Mouse (Mus musculus) heart, embryonic 14.5 days (tissue): ENCODE results near the gene Fes. TPM values are rescaled to one million over a fixed set of nuclear protein-coding genes. Genes with fewer than 3 reads are reported as not detected.

Experiments
- ATAC-seq: fragments of 200-750 bp; cut with Nextera tagmentation; 2 replicates; pipeline ENCODE4 v1.8.0; 2017; ENCODE audit warnings: low read depth, moderate TSS enrichment; ENCODE audit not compliant: insufficient number of reproducible peaks, insufficient read depth, low FRiP score
- H3K27ac ChIP-seq, 2 experiments: fragments of 200-500 bp in 1 of 2; fragments of 300-500 bp in 1 of 2; sonication (generic) in 1 of 2; replicated peaks in 1 of 2; 2 replicates each; pipeline ENCODE4 v1.5.1; 2012 to 2014; ENCODE audit warnings: low read depth in 2 of 2, low read length in 2 of 2, control low read depth in 1 of 2, mild to moderate bottlenecking in 1 of 2, mixed read lengths in 1 of 2; ENCODE audit not compliant: control insufficient read depth in 1 of 2, insufficient read depth in 1 of 2
- H3K27me3 ChIP-seq: fragments of 300-500 bp; sonication (generic); 2 replicates; pipeline ENCODE4 v1.6.1; 2014; ENCODE audit warnings: mild to moderate bottlenecking, low read length, control low read depth; ENCODE audit not compliant: control insufficient read depth, insufficient read depth
- H3K36me3 ChIP-seq: fragments of 300-500 bp; sonication (generic); 2 replicates; pipeline ENCODE4 v1.6.1; 2014; ENCODE audit warnings: mild to moderate bottlenecking, control low read depth, low read length, mixed read lengths; ENCODE audit not compliant: control insufficient read depth, insufficient read depth
- H3K4me1 ChIP-seq, 2 experiments: fragments of 200-500 bp in 1 of 2; fragments of 300-500 bp in 1 of 2; sonication (generic) in 1 of 2; 2 replicates each; pipeline ENCODE4 v1.6.1; 2012 to 2014; ENCODE audit warnings: low read length in 2 of 2, control low read depth in 1 of 2, mixed read lengths in 1 of 2; ENCODE audit not compliant: control insufficient read depth in 2 of 2, insufficient read depth in 2 of 2
- H3K4me2 ChIP-seq: fragments of 300-500 bp; sonication (generic); 2 replicates; pipeline ENCODE4 v1.6.1; 2014; ENCODE audit warnings: mild to moderate bottlenecking, low read length
- H3K4me3 ChIP-seq, 2 experiments: fragments of 200-500 bp in 1 of 2; fragments of 300-500 bp in 1 of 2; sonication (generic) in 1 of 2; 2 replicates each; pipeline ENCODE4 v1.5.1; 2012 to 2014; ENCODE audit warnings: low read length in 2 of 2, mild to moderate bottlenecking in 2 of 2, control low read depth in 1 of 2, low read depth in 1 of 2, moderate library complexity in 1 of 2; ENCODE audit not compliant: control insufficient read depth in 1 of 2, insufficient read depth in 1 of 2
- H3K9ac ChIP-seq: fragments of 300-500 bp; sonication (generic); 2 replicates; pipeline ENCODE4 v1.6.1; 2014; ENCODE audit warnings: mild to moderate bottlenecking, low read length
- H3K9me3 ChIP-seq: fragments of 300-500 bp; sonication (generic); 2 replicates; pipeline ENCODE4 v1.6.1; 2016; ENCODE audit warnings: low read length, control low read depth; ENCODE audit not compliant: control insufficient read depth
- WGBS: fragments of 180-500 bp; shearing (Covaris S2); extraction: QIAGEN DNeasy Blood & Tissue Kit; methylation state at CpG from one replicate; pipeline ENCODE4 v1.1.7; 2014; 5-methylcytosine and 5-hydroxymethylcytosine counted together
- polyA plus RNA-seq: library from polyadenylated mRNA; unstranded; fragments of >200 nt; fragmentation: Nextera tagmentation; extraction: Ambion mirVana; gene quantifications from 2 replicates; pipeline ENCODE4 v1.2.1, GENCODE M21; 2014

Fes gene
- polyA plus RNA-seq, 1 experiment from 2014 or later: 12.3 TPM

GRCm38 (mm10) chr7:80374733-80375132, 13.0 kb downstream of the Fes start:
- no peak overlapping the region for H3K4me3 ChIP-seq
- no peaks in the 10 kb centered on the region for H3K9me3 ChIP-seq
- H3K27ac ChIP-seq: no peak overlapping the region
- no peak overlapping the region for H3K4me2 ChIP-seq
- peaks cover 3 to 7% of the 10 kb centered on the region in 2 experiments; a peak in 3 of 4 replicates for H3K4me1 ChIP-seq
- peaks cover 12% of the 10 kb centered on the region; the same call in 1 of the 2 replicates for H3K36me3 ChIP-seq
- ATAC-seq: no peak
- H3K9ac ChIP-seq: no peak overlapping the region
- H3K27me3 ChIP-seq: no peaks in the 10 kb centered on the region
- 85% methylated on average over 3 of the region's 3 CpGs for WGBS

DNA sequence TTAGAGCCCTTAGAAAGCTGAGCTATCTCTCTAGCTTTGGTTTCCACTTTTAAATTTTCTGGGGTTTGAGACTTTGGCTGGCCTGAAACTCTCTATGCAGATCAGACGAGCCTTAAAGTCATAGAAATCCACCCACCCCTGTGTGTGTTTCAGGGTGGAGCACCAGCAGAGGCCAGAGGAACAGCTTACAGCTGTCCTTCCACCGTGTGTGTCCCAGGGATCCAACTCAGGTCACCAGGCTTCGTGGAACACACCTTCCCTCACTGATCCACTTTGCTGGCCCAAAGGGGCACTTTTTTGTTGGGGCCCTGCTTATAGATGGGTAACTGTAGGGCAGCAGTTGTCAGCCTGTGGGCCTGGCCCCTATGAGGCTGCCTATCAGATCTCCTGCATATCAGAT, 13.5 kb downstream of the Fes start:
- no peak for ATAC-seq
- WGBS: 57% methylated on average over 3 of the region's 3 CpGs
- no peak overlapping the region for H3K27ac ChIP-seq

DNA sequence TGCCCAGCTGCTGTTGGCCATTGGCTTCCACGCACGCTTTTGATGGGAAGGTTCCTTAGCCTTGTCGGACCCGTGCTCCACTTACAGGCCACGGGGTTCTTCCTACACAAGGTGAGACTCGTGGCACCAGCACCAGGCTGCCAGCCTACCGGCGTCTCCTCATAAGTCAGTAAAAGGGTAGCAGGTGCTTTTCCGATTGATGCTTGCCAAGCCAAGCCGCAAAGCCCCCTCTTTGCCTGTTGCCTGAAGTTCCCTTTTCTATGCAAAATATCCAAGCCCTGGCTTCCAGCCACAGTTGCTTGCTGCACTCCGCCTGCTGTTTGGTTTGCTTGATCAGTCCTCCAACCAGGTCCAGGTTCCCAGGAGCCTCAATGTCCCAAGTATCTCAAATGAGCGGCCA, 13.9 kb downstream of the Fes start:
- H3K9ac ChIP-seq: no peak overlapping the region
- H3K4me3 ChIP-seq: no peak overlapping the region
- no peaks in the 10 kb centered on the region for H3K27me3 ChIP-seq
- H3K27ac ChIP-seq: no peak overlapping the region
- 87% methylated on average over 12 of the region's 12 CpGs for WGBS
- H3K4me2 ChIP-seq: no peak overlapping the region
- H3K4me1 ChIP-seq: peaks cover 7 to 15% of the 10 kb centered on the region in 2 experiments
- H3K9me3 ChIP-seq: no peaks in the 10 kb centered on the region
- H3K36me3 ChIP-seq: peaks cover 6% of the 10 kb centered on the region; the same call in 1 of the 2 replicates
- no peak for ATAC-seq

More for the DNA sequence above, 13.5 kb downstream of the Fes start:
- no peak overlapping the region for H3K9ac ChIP-seq
- peaks cover 7 to 11% of the 10 kb centered on the region in 2 experiments for H3K4me1 ChIP-seq
- H3K4me2 ChIP-seq: no peak overlapping the region
- H3K4me3 ChIP-seq: no peak overlapping the region
- H3K9me3 ChIP-seq: no peaks in the 10 kb centered on the region
- no peaks in the 10 kb centered on the region for H3K27me3 ChIP-seq
- peaks cover 9% of the 10 kb centered on the region; the same call in 1 of the 2 replicates for H3K36me3 ChIP-seq

DNA sequence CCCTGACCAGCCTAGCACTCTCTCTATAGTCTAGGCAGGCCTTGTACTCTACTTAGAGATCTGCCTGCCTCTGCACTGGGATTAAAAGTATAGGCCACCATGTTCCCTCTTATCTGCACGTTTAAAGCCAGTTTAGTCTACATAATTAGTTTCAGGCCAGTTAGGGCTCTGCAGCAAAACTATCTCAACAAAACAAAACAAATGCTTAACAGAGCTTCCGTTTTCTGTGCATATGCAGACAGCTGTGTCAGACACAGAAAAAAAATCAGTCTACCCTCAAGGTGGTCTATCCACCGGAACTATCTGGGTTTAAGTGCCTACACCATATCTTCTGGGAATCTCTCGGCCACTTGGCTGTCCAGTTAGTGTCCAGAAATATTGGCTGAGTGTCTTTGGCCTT, 14.4 kb downstream of the Fes start:
- Histone ChIP-seq H3K9me3 (no peaks in the 10 kb centered on the region), H3K36me3 (peaks cover 5% of the 10 kb centered on the region), H3K4me2 (no peak overlapping the region), H3K9ac (no peak overlapping the region), H3K27ac (no peak overlapping the region), H3K27me3 (no peaks in the 10 kb centered on the region), H3K4me1 (peaks cover 9 to 19% of the 10 kb centered on the region in 2 experiments), H3K4me3 (no peak overlapping the region)
- no peak for ATAC-seq
- 61% methylated on average over 4 of the region's 4 CpGs for WGBS

DNA sequence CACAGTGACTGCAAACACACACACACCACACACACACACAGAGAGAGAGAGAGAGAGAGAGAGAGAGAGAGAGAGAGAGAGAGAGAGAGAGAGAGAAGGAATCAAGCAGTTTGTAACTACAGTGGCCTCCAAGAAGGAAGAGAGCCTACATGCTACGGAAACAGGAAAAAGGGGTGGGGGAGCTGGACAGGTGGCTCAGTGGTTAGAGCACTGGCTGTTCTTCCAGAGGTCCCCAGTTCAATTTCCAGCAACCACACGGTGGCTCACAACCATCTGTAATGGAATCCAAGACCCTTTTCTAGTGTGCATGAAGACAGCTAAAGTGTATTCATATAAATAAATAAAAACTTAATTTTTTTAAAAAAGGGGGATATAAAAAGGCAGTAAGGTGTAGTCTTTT, 15.1 kb downstream of the Fes start:
- no peaks in the 10 kb centered on the region for H3K9me3 ChIP-seq
- H3K4me2 ChIP-seq: no peak overlapping the region
- H3K4me3 ChIP-seq: no peak overlapping the region
- H3K27me3 ChIP-seq: no peaks in the 10 kb centered on the region
- WGBS: 36% methylated on average over 2 of the region's 2 CpGs
- peaks cover 11% of the 10 kb centered on the region for H3K36me3 ChIP-seq
- no peak for ATAC-seq
- H3K9ac ChIP-seq: no peak overlapping the region
- H3K27ac ChIP-seq: no peak overlapping the region
- peaks cover 11 to 20% of the 10 kb centered on the region in 2 experiments for H3K4me1 ChIP-seq

DNA sequence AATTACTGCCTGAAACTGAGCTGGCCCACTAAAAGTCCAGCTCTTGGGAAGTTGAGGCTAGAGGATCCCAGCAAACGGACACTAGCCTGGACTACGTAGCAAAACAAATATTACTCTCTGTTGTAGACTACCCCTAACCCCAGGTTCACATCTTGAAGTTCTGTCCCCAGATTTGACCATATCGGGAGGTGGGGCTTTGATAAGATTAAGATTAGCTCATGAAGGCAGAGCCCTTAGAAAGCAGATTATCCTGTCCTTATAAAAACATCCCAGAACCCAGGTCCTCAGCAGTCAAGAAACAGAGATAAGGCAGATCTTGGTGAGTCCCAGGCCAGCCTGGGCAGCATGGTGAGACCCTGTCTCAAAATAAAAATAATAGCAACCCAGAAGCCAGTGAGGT, 15.6 kb downstream of the Fes start:
- WGBS: 47% methylated on average over 3 of the region's 3 CpGs

GRCm38 (mm10) chr7:80371041-80371751, 16.6 kb downstream of the Fes start, which contains the start of gene Man2a2:
Gene Man2a2, minus strand, starts transcription at chr7:80371375.
- Histone ChIP-seq H3K4me3 (peak within 1 kb of the TSS; percentile 70 to 89), H3K4me1 (peaks cover 11 to 20% of the 10 kb centered on the region in 2 experiments), H3K9me3 (no peaks in the 10 kb centered on the region), H3K27ac (peak within 1 kb of the TSS; percentile 78 to 84), H3K27me3 (no peaks in the 10 kb centered on the region), H3K9ac (peak within 1 kb of the TSS; percentile 82), H3K36me3 (peaks cover 26% of the 10 kb centered on the region), H3K4me2 (peak within 1 kb of the TSS; percentile 76)
- peak; percentile 63 for ATAC-seq
- WGBS: under 1% methylated on average over 85 of the region's 86 CpGs

More for the DNA sequence above, 15.6 kb downstream of the Fes start:
- Histone ChIP-seq H3K4me2 (no peak overlapping the region), H3K36me3 (peaks cover 16% of the 10 kb centered on the region), H3K27me3 (no peaks in the 10 kb centered on the region), H3K27ac (no peak overlapping the region), H3K4me3 (no peak overlapping the region), H3K9ac (no peak overlapping the region), H3K4me1 (peaks cover 11 to 20% of the 10 kb centered on the region in 2 experiments), H3K9me3 (no peaks in the 10 kb centered on the region)
- no peak for ATAC-seq
